Mouse (Mus musculus) kidney, adult 2 months (tissue): ENCODE results near the gene Hoxa6.

ENCODE experiments used
- CTCF ChIP-seq: fragments of 200-500 bp; conservative IDR thresholded peaks from 2 replicates; pipeline ENCODE4 v1.5.1; 2011; ENCODE audit warnings: low read depth, mild to moderate bottlenecking, control low read depth, low read length, moderate library complexity, mixed read lengths; ENCODE audit not compliant: insufficient read depth, insufficient read length
- POLR2A ChIP-seq: fragments of 200-500 bp; IDR thresholded peaks from one replicate; pipeline ENCODE4 v1.6.1; 2011; ENCODE audit warnings: low read depth, low read length, control low read depth

DNA sequence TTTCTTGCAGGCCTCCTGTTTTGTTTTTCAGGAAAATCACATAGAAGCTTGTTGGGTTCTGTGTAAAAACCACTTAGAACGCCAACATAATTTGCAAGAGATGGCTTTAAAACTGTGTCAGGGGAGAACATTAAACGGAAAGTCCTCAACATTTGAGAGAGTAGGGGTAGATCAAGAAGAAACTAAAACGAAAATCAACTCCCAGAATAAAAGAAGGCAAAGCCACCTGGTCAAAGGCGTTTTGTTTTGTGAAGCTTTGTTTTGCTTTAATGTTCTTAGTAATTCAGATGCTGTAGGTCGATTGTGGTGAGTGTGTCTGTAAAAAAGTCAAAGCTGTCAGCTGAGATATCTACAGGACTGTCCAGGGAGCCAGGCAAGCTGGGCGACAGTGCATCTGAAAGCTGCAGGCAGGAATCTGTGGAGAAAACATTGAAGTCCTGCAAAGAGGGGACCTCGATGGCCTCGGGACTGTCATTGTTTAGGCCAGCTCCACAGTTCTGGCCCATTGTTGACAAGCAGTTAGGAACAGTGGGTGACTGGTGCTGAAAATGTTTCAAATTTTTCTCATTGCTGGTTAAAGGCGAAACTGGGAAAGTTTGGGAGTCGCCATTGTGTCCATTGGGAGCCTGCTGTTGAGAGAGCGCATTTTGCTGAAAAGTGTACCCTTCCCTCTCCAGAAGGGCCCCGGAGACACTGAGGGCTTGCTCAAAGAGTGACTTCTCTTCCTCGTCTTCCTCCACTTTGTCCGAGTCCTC is 45.7 kb downstream of the Hoxa6 start:
- TF ChIP-seq CTCF (no peak), POLR2A (no peak)
